ENCODE assay signal across 7 mouse cellular contexts in genomic region chr11:62675480-62676289, GRCm38 (mm10). TPM values are rescaled to one million over a fixed set of nuclear protein-coding genes. Genes with fewer than 3 reads are reported as not detected.
A peak's percentile ranks its signal among the peaks of the same experiment; 100 is the strongest.
DNase-seq lines count a peak whose midpoint lies in the region; ATAC-seq lines count a peak whose summit lies in the region.

No protein-coding gene starts in this region.

- H3K9me3 ChIP-seq in intestine, embryonic 15.5 days: no peaks in the 10 kb centered on the region
- no peaks in the 10 kb centered on the region for H3K9me3 ChIP-seq in midbrain, embryonic 10.5 days (replicated peaks)

- H3K27ac ChIP-seq in intestine, embryonic 15.5 days: no peak overlapping the region
- peak overlapping the region; percentile 67 for H3K27ac ChIP-seq in midbrain, embryonic 10.5 days (replicated peaks)

- H3K27me3 ChIP-seq in intestine, embryonic 15.5 days (replicated peaks): no peaks in the 10 kb centered on the region
- H3K27me3 ChIP-seq in midbrain, embryonic 10.5 days (ENCODE audit: low read depth, poor library complexity, severe bottlenecking): no peaks in the 10 kb centered on the region

- ATAC-seq in intestine, embryonic 15.5 days: peak; percentile 92

- H3K4me3 ChIP-seq in intestine, embryonic 15.5 days (replicated peaks): peak overlapping the region; percentile 26; the same call in 1 of the 2 replicates
- H3K4me3 ChIP-seq in midbrain, embryonic 10.5 days: peak overlapping the region; percentile 40

- peak overlapping the region; percentile 53 for H3K4me2 ChIP-seq in intestine, embryonic 15.5 days (replicated peaks)

- no peaks in the 10 kb centered on the region for H3K4me1 ChIP-seq in intestine, embryonic 15.5 days (replicated peaks)
- H3K4me1 ChIP-seq in midbrain, embryonic 10.5 days: peaks cover 30% of the 10 kb centered on the region

- intact Hi-C loops in gastrocnemius, postnatal 36 days (cut with DNase I): loop anchor here (1.0 kb wide), 1 partner anchor 62 kb away; no protein-coding TSS in a partner anchor
- intact Hi-C loops in left cerebral cortex, postnatal 25 days (cut with DNase I): loop anchor here (1.0 kb wide), 1 partner anchor 62 kb away; no protein-coding TSS in a partner anchor

- peak; percentile 61 for DNase-seq in adrenal gland, adult 8-10 months
- peak; percentile 93 for DNase-seq in embryo, embryonic 11 days
- DNase-seq in gastrocnemius, postnatal 36 days: peak; percentile 30 to 57
- peak; percentile 77 to 89 for DNase-seq in left cerebral cortex, postnatal 25 days (ENCODE audit: low spot score in 2 of 2)
- DNase-seq in midbrain, embryonic 10.5 days (ENCODE audit: low spot score): peak; percentile 81
- peak; percentile 48 to 51 for DNase-seq in right cerebral cortex, postnatal 36 days (ENCODE audit: low spot score in 2 of 2)

- WGBS in intestine, embryonic 15.5 days: 20% methylated on average over 17 of the region's 17 CpGs
- WGBS in midbrain, embryonic 10.5 days: 20% methylated on average over 17 of the region's 17 CpGs

- peak overlapping the region; percentile 18; the same call in 1 of the 2 replicates for H3K9ac ChIP-seq in intestine, embryonic 15.5 days

- H3K36me3 ChIP-seq in intestine, embryonic 15.5 days: no peaks in the 10 kb centered on the region
- no peaks in the 10 kb centered on the region for H3K36me3 ChIP-seq in midbrain, embryonic 10.5 days

RNA-seq across cellular contexts. Expression of gene Mmgt2, which starts 27.2 kb away (rescaled TPM):
- total RNA-seq in adrenal gland, adult 8-10 months (2022): 10 to 100 TPM; 39.9 to 60.5 (median 52.3) TPM
- 1 to 10 TPM; 3.9 to 4.0 TPM for total RNA-seq in gastrocnemius, postnatal 36 days (2021)
- 71.8 and 72.4 TPM in 2 replicates for polyA plus RNA-seq in intestine, embryonic 15.5 days (2015; fragmentation: Nextera tagmentation; extraction: Ambion mirVana)
- total RNA-seq in left cerebral cortex, postnatal 25 days (2021): 10 to 100 TPM; 18.4 to 20.2 TPM
- polyA plus RNA-seq in midbrain, embryonic 10.5 days (2016; fragmentation: Nextera tagmentation; extraction: Ambion mirVana): 38.7 and 40.9 TPM in 2 replicates

RNA-seq across cellular contexts. Expression of gene Lrrc75a, which starts 27.4 kb away (rescaled TPM):
- 10 to 100 TPM; 30.3 to 54.2 (median 37.9) TPM for total RNA-seq in adrenal gland, adult 8-10 months (2022)
- 1 to 10 TPM; 3.5 to 4.3 TPM for total RNA-seq in gastrocnemius, postnatal 36 days (2021)
- polyA plus RNA-seq in intestine, embryonic 15.5 days (2015; fragmentation: Nextera tagmentation; extraction: Ambion mirVana): 17.3 and 20.9 TPM in 2 replicates
- 10 to 100 TPM; 18.0 to 20.0 TPM for total RNA-seq in left cerebral cortex, postnatal 25 days (2021)
- 10.6 and 10.8 TPM in 2 replicates for polyA plus RNA-seq in midbrain, embryonic 10.5 days (2016; fragmentation: Nextera tagmentation; extraction: Ambion mirVana)

RNA-seq across cellular contexts. Expression of gene Zfp287, which starts 56.0 kb away (rescaled TPM):
- total RNA-seq in adrenal gland, adult 8-10 months (2022): 1 to 10 TPM; 4.5 to 9.8 (median 6.8) TPM
- 1 to 10 TPM in 1 of 2 experiments, under 1 TPM in 1; 0.89 to 1.2 TPM for total RNA-seq in gastrocnemius, postnatal 36 days (2021)
- polyA plus RNA-seq in intestine, embryonic 15.5 days (2015; fragmentation: Nextera tagmentation; extraction: Ambion mirVana): 5.4 and 5.6 TPM in 2 replicates
- 10 to 100 TPM; 16.5 to 16.6 TPM for total RNA-seq in left cerebral cortex, postnatal 25 days (2021)
- polyA plus RNA-seq in midbrain, embryonic 10.5 days (2016; fragmentation: Nextera tagmentation; extraction: Ambion mirVana): 13.8 and 16.5 TPM in 2 replicates
